In the genomic region with DNA sequence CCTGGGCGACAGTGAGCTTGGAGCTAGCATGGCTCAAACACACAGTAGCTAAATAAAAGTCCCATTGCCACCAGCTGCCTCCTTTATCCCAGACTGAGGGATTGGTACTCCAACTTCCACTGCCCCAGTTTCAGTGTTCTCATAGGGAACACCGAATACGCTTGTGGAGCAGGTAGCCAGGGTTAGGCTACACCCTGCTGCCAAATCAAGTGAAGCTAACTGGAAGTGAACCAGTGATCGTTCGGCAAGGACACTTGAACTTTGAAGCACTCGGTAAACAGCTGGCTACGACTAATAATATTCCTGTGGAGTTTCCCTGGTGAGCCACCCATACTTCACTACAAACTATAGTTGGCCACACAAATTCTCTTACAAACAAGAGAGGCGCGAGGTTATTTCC, we compare ENCODE assay signal across 8 mouse cellular contexts. TPM values are rescaled to one million over a fixed set of nuclear protein-coding genes. Genes with fewer than 3 reads are reported as not detected.
DNase-seq lines count a peak whose midpoint lies in the region; ATAC-seq and TF ChIP-seq lines count a peak whose summit lies in the region.

No protein-coding gene starts in this region.

- no peak for TF ChIP-seq POLR2A in embryonic fibroblast, embryonic 13.5 days (IDR thresholded peaks at IDR 0.05; ENCODE audit: low read depth, low read length)

- peak; percentile 63 for DNase-seq in gastrocnemius, adult 18-20 months (ENCODE audit: low spot score)
- DNase-seq in gastrocnemius, postnatal 4 days (ENCODE audit: low spot score in 2 of 2) = no peak
- no peak for DNase-seq in left cerebral cortex, adult 8-10 months (ENCODE audit: low spot score in 2 of 2)

- no peak for ATAC-seq in kidney, embryonic 15.5 days (replicated peaks; ENCODE audit: low FRiP score)
- no peak for ATAC-seq in monocyte, adult 5-6 weeks (replicated peaks; ENCODE audit: insufficient number of reproducible peaks, low FRiP score, low TSS enrichment, poor library complexity, severe bottlenecking)
- no peak for ATAC-seq in granulocyte monocyte progenitor cell, adult 5-6 weeks (replicated peaks; ENCODE audit: poor library complexity, severe bottlenecking)

- H3K4me2 ChIP-seq in kidney, embryonic 15.5 days = peak overlapping the region; percentile 73

- no peak overlapping the region for H3K27ac ChIP-seq in embryonic fibroblast, embryonic 13.5 days (ENCODE audit: insufficient read depth, low read length)
- H3K27ac ChIP-seq in kidney, embryonic 15.5 days = no peak overlapping the region
- no peak overlapping the region for H3K27ac ChIP-seq in macrophage

- H3K9me3 ChIP-seq in kidney, embryonic 15.5 days (replicated peaks) = no peaks in the 10 kb centered on the region

- peaks cover 18% of the 10 kb centered on the region for H3K4me1 ChIP-seq in embryonic fibroblast, embryonic 13.5 days (ENCODE audit: control insufficient read depth, insufficient read depth, low read length)
- peaks cover 30% of the 10 kb centered on the region for H3K4me1 ChIP-seq in kidney, embryonic 15.5 days

- TF ChIP-seq CTCF in embryonic fibroblast, embryonic 13.5 days (IDR thresholded peaks at IDR 0.05; ENCODE audit: borderline replicate concordance, insufficient read depth, low read length) = no peak

- peak overlapping the region; percentile 76 for H3K4me3 ChIP-seq in embryonic fibroblast, embryonic 13.5 days (ENCODE audit: insufficient read depth, low read length)
- H3K4me3 ChIP-seq in kidney, embryonic 15.5 days (replicated peaks) = peak overlapping the region; percentile 78
- H3K4me3 ChIP-seq in macrophage (ENCODE audit: inconsistent target) = peak overlapping the region; percentile 72; the same call in 1 of the 2 replicates

- H3K9ac ChIP-seq in kidney, embryonic 15.5 days = peak overlapping the region; percentile 75

- WGBS in kidney, embryonic 15.5 days = 76% methylated on average over 9 of the region's 9 CpGs
- 98% methylated on average over 9 of the region's 9 CpGs for WGBS in macrophage (ENCODE audit: missing documents)

- H3K79me2 ChIP-seq in macrophage (ENCODE audit: inconsistent target) = peaks cover 64% of the 10 kb centered on the region

- no peaks in the 10 kb centered on the region for H3K27me3 ChIP-seq in kidney, embryonic 15.5 days

- H3K36me3 ChIP-seq in kidney, embryonic 15.5 days = no peaks in the 10 kb centered on the region
- no peaks in the 10 kb centered on the region for H3K36me3 ChIP-seq in macrophage (ENCODE audit: inconsistent target)

RNA-seq across cellular contexts. Expression of a gene that starts 1.6 kb away (rescaled TPM):
- total RNA-seq in gastrocnemius, adult 18-20 months (2021) = 10 to 100 TPM; 13.7 to 14.6 TPM
- total RNA-seq in gastrocnemius, postnatal 4 days (2021) = 10 to 100 TPM in 1 of 2 experiments, 1 to 10 TPM in 1; 9.1 to 11.0 TPM
- 27.6 and 31.3 TPM in 2 replicates for polyA plus RNA-seq in embryonic fibroblast, embryonic 13.5 days (2011; ENCODE audit: insufficient read length, low read depth, missing spikeins)
- 34.9 and 35.6 TPM in 2 replicates for polyA plus RNA-seq in kidney, embryonic 15.5 days (2015; fragmentation: Nextera tagmentation; extraction: Ambion mirVana)
- 10 to 100 TPM; 17.6 to 48.9 (median 36.4) TPM for total RNA-seq in macrophage (2018; cell fraction: chromatin; rRNA removed)
- total RNA-seq in macrophage (2018; cell fraction: cytosol; rRNA removed) = 10 to 100 TPM; 31.6 to 52.0 (median 42.0) TPM
- 10 to 100 TPM; 22.5 to 49.8 (median 33.2) TPM for total RNA-seq in macrophage (2018; cell fraction: nucleus; rRNA removed)
- polyA plus RNA-seq in macrophage (2018) = 34.9 to 45.8 TPM (median 43.4 TPM) in 3 replicates
- total RNA-seq in monocyte, adult 5-6 weeks (2017) = 29.7 to 44.7 TPM (median 33.8 TPM) in 3 replicates
- 10 to 100 TPM; 14.2 to 17.4 (median 15.9) TPM for total RNA-seq in left cerebral cortex, adult 8-10 months (2022)
- total RNA-seq in granulocyte monocyte progenitor cell, adult 5-6 weeks (2014; fragmentation: Nextera tagmentation) = 22.8 and 32.9 TPM in 2 replicates
- 19.4 and 19.6 TPM in 2 replicates for total RNA-seq in granulocyte monocyte progenitor cell, adult 5-6 weeks (2017)
